Mouse (Mus musculus) ES-E14 (cell line): ENCODE measurements at regions not wholly inside any gene's neighbourhood (a gene's known extent, or its start where the extent isn't known, plus 50 kb on each side); places are given as distances from the start of the nearest gene placed in this dataset.

Experiments used
- CHD2 ChIP-seq: IDR thresholded peaks from 2 replicates; pipeline ENCODE4 v1.6.1; 2014; ENCODE audit warnings: mild to moderate bottlenecking, low read depth, low read length, inconsistent platforms
- MAFK ChIP-seq: IDR thresholded peaks from 2 replicates; pipeline ENCODE4 v1.6.1; 2014; ENCODE audit warnings: mild to moderate bottlenecking, low read depth, low read length, inconsistent platforms; ENCODE audit not compliant: insufficient read depth
- ZC3H11A ChIP-seq: IDR thresholded peaks from 2 replicates; pipeline ENCODE4 v1.6.1; 2012; ENCODE audit warnings: low read depth, mild to moderate bottlenecking, inconsistent platforms, low read length, borderline replicate concordance

GRCm38 (mm10) chr7:116991351-116991750, 389.4 kb upstream of the Xylt1 start:
- TF ChIP-seq MAFK, result no peak
- TF ChIP-seq CHD2, result no peak
- no peak for TF ChIP-seq ZC3H11A
